Mouse (Mus musculus) heart, postnatal 0 days (tissue): Measurements from ENCODE around the gene Kbtbd2.

Experiments
- CTCF ChIP-seq: IDR thresholded peaks from 2 replicates; pipeline ENCODE4 v1.5.1; 2016; ENCODE audit warnings: antibody characterized with exemption, control low read depth, low read depth
- EP300 ChIP-seq: IDR thresholded peaks from 2 replicates; pipeline ENCODE4 v1.6.1; 2016; ENCODE audit warnings: antibody characterized with exemption, low read depth

- TF ChIP-seq CTCF (no peak), EP300 (no peak)
These were observed 21.5 kb upstream of the Kbtbd2 start for GRCm38 (mm10) chr6:56819124-56819487.
